Mouse (Mus musculus): ENCODE results near the gene Dnase1l3. TPM values are rescaled to one million over a fixed set of nuclear protein-coding genes. Genes with fewer than 3 reads are reported as not detected.

Gene Dnase1l3
- total RNA-seq, 2 experiments from 2014 or later, result not detected

DNA sequence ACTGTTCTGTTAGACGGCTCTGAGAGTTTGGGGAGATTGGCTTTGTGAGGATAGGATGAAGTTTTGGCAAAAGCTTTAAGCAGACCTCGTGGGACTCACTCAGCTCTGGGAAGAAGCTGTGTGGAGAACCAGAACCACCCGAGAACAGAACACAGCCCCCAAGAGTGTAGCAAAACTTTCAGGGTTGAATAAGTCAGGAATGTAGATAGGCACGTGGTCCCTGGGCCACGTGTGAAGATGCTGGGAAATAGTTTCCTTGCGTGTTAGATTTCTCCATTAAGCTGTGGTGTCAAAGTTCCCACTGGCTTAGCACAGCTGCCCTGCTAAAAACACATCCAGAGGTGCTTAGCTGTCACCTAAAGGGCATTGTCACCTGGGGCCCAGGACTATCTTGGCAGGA, 2.2 kb downstream of the Dnase1l3 start:
- intact Hi-C loops (cut with DNase I), result no loop called here
- DNase-seq (ENCODE audit: extremely low spot score in 1 of 2, low spot score in 2 of 2), result no peak

- intact Hi-C loops (cut with DNase I), result no loop called here
- no peak for DNase-seq (ENCODE audit: extremely low spot score in 1 of 2, low spot score in 2 of 2)
Observed at GRCm38 (mm10) chr14:7991108-7991776, 3.1 kb downstream of the Dnase1l3 start.

- no peak for DNase-seq (ENCODE audit: extremely low spot score in 1 of 2, low spot score in 2 of 2)
- intact Hi-C loops (cut with DNase I), result no loop called here
Observed at GRCm38 (mm10) chr14:7989961-7990360, 4.4 kb downstream of the Dnase1l3 start.

- intact Hi-C loops (cut with DNase I), result no loop called here
- DNase-seq (ENCODE audit: extremely low spot score in 1 of 2, low spot score in 2 of 2), result no peak
Observed at GRCm38 (mm10) chr14:7989371-7989770, 5.0 kb downstream of the Dnase1l3 start.

DNA sequence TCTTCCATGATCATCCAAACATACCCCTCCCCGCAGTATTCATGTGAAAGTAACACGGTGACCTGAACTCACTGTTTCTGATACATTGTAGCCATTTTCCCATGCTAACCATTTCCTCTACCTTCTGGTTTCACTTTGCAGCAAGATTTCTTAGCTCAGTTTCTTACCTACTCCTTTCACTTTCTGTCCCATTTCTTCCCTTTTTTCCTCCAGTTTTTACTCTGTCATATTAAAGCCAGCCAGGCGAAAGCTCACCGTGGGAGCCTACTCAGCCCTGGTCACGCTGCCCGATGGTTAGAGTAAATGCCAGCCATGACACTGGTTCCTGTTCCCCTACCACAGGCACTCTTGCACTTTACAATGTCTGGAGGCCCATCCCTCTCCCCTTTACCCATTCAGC, 7.5 kb downstream of the Dnase1l3 start:
- intact Hi-C loops (cut with DNase I), result no loop called here
- DNase-seq (ENCODE audit: extremely low spot score in 1 of 2, low spot score in 2 of 2), result no peak

DNA sequence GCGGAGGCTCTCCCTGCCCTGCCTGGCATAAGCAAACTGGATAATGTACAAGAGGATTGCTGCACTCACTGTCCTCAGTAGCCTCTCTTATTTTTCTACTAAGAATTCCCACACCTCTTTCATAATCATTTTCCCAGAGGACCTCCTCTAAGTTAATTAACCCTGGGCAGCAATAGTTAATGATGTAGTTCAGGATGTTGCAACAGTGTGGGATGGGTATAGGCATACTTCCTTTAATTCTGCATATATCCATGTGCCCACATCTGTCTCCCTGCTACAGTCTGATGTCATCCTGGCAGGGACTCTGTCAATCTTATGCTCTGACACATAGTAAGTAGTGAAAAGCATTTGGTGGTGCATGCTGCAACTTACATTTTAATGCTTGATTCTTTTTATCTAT, 13.1 kb downstream of the Dnase1l3 start:
- DNase-seq (ENCODE audit: extremely low spot score in 1 of 2, low spot score in 2 of 2), result no peak
- intact Hi-C loops (cut with DNase I), result no loop called here

- DNase-seq (ENCODE audit: extremely low spot score in 1 of 2, low spot score in 2 of 2), result no peak
- intact Hi-C loops (cut with DNase I), result no loop called here
Observed at GRCm38 (mm10) chr14:7978183-7978582, 16.2 kb downstream of the Dnase1l3 start.

DNA sequence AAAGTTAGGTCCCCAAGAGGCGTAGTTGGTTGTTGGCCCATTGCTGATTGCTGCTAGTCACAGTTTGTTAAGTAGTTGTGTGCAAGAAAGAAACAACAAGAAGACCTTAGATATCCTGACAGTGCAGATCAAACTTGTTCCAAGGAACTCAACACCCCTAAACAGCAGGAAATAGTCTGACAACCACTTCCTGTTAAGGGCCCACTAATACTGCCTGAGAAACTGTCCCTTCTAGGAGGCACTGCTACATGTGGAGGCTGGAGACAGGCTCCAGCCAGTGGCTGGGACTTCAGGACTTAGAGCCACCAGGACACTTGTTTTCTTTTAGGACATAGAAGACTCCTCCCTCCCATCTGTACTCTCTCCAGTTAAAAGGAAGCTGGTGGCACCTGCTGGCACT, 16.9 kb downstream of the Dnase1l3 start:
- intact Hi-C loops (cut with DNase I), result no loop called here
- no peak for DNase-seq (ENCODE audit: extremely low spot score in 1 of 2, low spot score in 2 of 2)

DNA sequence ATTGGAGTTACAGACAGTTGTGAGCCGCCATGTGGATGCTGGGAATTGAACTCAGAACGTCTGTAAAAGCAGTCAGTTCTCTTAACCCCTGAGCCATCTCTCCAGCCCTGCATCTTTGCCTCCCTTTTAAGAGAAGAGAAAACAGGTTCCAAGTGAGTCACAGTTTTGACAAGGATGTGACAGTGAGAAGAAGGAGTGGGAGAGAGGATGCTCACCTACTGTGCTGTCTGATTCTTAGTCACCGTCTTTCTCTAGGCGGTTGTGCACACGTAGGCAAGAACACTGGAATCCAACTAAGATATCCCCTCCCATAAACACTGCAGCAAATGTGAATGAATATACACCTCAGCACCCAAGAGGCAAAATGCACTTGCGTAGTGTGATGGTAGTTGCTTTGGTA, 19.2 kb downstream of the Dnase1l3 start:
- intact Hi-C loops (cut with DNase I), result no loop called here
- DNase-seq (ENCODE audit: extremely low spot score in 1 of 2, low spot score in 2 of 2), result no peak

DNA sequence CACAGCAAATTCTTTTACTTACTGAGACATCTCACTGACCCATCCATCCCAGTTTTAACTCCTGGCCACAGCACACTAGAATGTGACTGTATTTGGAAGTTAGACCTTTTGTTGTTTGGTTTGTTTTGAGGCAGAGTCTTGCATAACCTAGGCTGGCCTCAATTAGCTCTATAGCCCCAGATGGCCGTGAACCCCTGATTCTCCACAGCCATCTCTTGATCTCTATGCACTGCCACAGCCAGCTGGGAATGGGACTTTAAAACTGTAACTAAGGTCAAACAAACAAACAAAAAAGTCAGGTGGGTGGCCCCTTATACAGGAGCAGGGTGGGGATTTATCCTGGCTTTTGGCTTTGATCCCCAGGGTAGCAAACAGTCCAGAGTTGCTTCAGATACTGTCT, 19.7 kb downstream of the Dnase1l3 start:
- intact Hi-C loops (cut with DNase I), result no loop called here
- no peak for DNase-seq (ENCODE audit: extremely low spot score in 1 of 2, low spot score in 2 of 2)

GRCm38 (mm10) chr14:7971889-7972493, 22.4 kb downstream of the Dnase1l3 start:
- intact Hi-C loops (cut with DNase I), result no loop called here
- no peak for DNase-seq (ENCODE audit: extremely low spot score in 1 of 2, low spot score in 2 of 2)

- DNase-seq (ENCODE audit: extremely low spot score in 1 of 2, low spot score in 2 of 2), result peak; percentile 62 to 66
- intact Hi-C loops (cut with DNase I), result loop anchor here (2.0 to 10.0 kb wide), 3 partner anchors 38 to 380 kb away; partner anchors contain the start of genes Abhd6 and Pdhb
Observed at GRCm38 (mm10) chr14:7964219-7964889, 30.0 kb downstream of the Dnase1l3 start.

DNA sequence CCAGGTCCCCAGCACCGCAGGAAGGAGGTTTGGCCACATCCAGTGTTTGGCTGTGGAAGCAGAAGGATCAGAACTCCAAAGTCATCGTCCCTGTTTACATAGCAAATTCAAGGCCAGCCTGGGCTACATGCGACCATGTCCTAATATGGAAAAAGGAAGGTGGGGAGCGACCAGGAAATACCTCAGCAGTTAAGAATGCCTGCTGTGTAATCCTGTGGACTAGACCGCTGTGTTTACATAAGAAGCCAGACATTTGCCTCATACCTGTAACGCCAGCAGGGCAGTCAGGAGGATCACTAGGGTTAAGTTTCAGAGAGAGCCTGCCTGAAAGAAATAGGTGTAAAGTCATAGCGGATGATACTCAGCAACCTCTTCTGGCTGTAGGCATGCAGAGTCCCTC, 31.2 kb downstream of the Dnase1l3 start:
- DNase-seq (ENCODE audit: extremely low spot score in 1 of 2, low spot score in 2 of 2), result no peak
- intact Hi-C loops (cut with DNase I), result loop anchor here (5.0 to 10.0 kb wide), 2 partner anchors 209 to 382 kb away; partner anchors contain the start of gene Pdhb

GRCm38 (mm10) chr14:7962626-7963025, 31.7 kb downstream of the Dnase1l3 start:
- no peak for DNase-seq (ENCODE audit: extremely low spot score in 1 of 2, low spot score in 2 of 2)
- intact Hi-C loops (cut with DNase I), result loop anchor here (5.0 to 10.0 kb wide), 2 partner anchors 210 to 382 kb away; partner anchors contain the start of gene Pdhb

GRCm38 (mm10) chr14:7961714-7962113, 32.7 kb downstream of the Dnase1l3 start:
- peak in 1 of 2 experiments; percentile 61 for DNase-seq (ENCODE audit: extremely low spot score in 1 of 2, low spot score in 2 of 2)
- intact Hi-C loops (cut with DNase I), result loop anchor here (5.0 to 10.0 kb wide), 2 partner anchors 211 to 383 kb away; partner anchors contain the start of gene Pdhb

GRCm38 (mm10) chr14:7960616-7961015, 33.8 kb downstream of the Dnase1l3 start:
- intact Hi-C loops (cut with DNase I), result loop anchor here (5.0 to 10.0 kb wide), 2 partner anchors 212 to 384 kb away; partner anchors contain the start of gene Pdhb
- peak in 1 of 2 experiments; percentile 63 for DNase-seq (ENCODE audit: extremely low spot score in 1 of 2, low spot score in 2 of 2)

DNA sequence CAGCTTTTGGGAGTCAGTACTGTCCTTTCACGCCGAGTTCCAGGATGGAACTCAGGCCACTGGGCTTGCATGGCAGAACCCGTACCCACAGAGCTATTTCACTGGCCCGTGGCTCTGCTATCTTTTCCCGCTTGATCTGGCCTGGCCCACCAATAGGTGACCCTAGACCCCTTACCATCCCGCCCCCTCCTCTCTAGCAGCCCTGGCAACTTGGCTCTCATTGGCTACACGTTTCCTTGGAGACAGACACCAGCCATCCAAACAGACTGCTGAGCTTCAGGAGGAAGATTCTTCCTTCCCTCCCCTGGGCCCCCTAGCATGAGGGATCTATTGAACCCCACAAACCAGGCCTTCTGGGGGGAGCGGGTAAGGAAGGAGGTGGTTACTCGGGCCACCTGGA, 37.3 kb downstream of the Dnase1l3 start, which contains the start of gene Gm45521:
Gene Gm45521, plus strand, starts transcription at position 240 of the 400 bp plus-strand sequence.
- DNase-seq (ENCODE audit: extremely low spot score in 1 of 2, low spot score in 2 of 2), result no peak
- intact Hi-C loops (cut with DNase I), result no loop called here

GRCm38 (mm10) chr14:7956427-7956826, 37.9 kb downstream of the Dnase1l3 start:
- intact Hi-C loops (cut with DNase I), result no loop called here

DNA sequence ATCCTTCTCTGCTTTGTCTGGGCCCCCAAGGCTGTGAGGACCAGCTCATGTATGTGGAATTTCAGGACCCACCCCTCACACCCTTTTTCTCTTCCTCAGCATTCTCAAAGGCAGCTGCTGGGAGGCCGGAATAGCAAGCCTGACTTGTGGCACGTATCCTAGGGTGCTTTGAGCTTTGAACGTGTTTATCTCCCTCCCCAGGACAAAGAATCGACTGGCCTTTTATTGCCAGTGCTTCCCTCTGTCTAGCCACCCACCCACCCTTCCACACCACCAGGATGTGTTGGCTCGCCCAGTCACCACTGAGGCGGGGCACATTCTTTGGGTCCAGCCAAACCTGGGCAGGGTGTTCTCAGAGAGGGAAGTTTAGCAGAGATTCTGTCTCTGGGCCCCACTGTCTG, 40.3 kb downstream of the Dnase1l3 start:
- intact Hi-C loops (cut with DNase I), result no loop called here
- peak in 1 of 2 experiments; percentile 70 for DNase-seq (ENCODE audit: extremely low spot score in 1 of 2, low spot score in 2 of 2)

More at GRCm38 (mm10) chr14:7956427-7956826, 37.9 kb downstream of the Dnase1l3 start:
- no peak for DNase-seq (ENCODE audit: extremely low spot score in 1 of 2, low spot score in 2 of 2)

Data from left cerebral cortex, postnatal 10 days (tissue).